Mouse (Mus musculus) retina, adult 2 months (tissue): ENCODE measurements around the gene Rpn1.
"Not testable (repeated sequence)": the region's sequence is repeated elsewhere in the genome, so short reads cannot be mapped to it uniquely, and the experiment has no call there.

Experiments used
- DNase-seq: peaks from one replicate; pipeline ENCODE4 v3.0.0-alpha.2; 2012; ENCODE audit warnings: low read depth, low spot score

The Rpn1 gene

DNA sequence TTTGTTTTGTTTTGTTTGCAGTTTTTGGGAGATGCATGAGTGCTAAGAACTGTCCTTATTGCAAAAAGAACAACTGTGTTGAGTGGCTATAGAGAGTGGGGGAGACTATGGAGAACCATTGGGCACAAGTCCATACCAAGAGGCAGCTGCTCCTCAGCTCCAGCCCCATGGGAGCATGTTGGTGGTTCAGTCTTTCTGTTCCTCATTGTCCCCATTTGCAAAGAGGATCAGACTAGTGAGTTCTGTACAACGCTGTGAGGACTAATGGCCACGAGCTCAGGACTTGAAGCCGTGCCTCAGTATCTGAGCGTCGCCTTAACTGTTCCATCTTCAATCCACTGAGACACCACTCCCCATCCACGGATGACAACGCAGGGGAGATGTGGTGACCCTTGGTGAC is 36.5 kb downstream of the Rpn1 start:
- no peak for DNase-seq

DNA sequence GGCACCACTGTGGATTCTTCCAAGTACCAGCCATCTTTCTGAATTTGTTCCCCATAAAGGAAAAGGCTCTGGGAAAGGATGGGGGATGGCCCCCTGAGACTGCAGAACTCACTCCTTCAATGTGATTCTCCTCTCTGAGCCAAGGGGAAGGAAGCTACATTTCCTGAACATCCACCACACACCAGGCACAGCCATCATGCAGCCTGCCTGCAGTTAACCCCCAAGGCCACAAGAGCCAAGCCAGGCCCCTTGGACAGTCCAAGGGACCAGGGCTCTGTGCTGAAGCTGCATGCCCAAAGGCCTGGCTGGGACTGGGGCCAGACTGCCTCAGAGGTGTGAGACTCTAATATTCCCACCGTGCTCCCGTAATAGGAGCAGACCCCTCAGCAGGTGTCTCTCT is 37.5 kb downstream of the Rpn1 start:
- DNase-seq: no peak

DNA sequence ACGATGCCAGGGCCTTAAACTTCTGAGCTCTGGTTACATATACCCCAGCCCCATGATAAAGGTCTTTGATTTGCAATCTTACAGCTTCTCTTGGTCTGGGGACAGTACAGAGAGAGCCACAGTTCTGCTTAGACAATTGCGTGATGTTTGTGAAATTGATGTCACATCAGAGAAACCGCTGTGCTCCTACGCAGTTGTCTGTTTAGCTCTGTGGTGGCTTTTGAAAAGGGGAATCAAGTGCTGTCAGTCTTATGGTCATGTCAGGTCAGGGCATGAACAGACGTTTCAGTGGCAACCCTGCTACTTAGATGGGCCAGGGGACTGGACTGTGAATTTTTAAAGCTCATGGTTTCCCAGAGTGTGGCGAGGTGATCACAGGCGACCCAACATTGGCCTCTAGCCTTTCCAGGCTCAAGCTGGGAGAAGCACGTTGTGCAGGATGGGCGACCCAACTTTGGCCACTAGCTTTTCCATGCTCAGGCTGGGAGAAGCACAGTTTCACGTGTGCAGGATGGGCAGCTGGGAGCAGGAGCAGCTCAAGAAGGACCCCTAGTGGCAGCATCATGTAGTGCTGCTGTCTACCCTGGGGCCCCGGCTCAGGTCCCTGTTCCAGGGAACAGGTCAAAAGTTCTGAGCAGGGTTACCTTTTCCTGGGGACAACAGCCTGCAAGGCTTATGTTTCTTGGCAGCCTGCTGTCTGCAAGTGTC is 39.0 kb downstream of the Rpn1 start:
- DNase-seq: no peak

DNA sequence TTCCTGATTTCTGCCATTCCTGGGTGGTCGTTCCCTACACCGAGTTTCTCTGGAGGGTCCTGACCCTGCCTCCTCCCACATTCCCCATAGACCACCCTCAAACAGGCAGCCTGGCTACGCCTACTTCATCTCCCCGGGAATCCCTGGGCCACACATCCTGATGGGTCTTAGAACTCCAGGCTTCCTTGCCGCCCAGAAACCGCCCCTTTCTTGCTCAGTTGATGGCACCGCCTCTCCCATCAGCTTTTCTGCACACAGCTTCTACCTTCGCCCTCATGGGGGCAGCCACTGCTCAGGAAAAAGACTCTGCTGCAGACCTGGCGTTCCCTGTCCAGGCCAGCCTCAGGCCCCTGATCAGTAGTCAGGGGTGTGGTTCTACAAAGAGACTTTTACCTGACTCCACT is 39.6 kb downstream of the Rpn1 start:
- DNase-seq: no peak

GRCm38 (mm10) chr6:88124551-88124950 is 40.3 kb downstream of the Rpn1 start:
- no peak for DNase-seq

DNA sequence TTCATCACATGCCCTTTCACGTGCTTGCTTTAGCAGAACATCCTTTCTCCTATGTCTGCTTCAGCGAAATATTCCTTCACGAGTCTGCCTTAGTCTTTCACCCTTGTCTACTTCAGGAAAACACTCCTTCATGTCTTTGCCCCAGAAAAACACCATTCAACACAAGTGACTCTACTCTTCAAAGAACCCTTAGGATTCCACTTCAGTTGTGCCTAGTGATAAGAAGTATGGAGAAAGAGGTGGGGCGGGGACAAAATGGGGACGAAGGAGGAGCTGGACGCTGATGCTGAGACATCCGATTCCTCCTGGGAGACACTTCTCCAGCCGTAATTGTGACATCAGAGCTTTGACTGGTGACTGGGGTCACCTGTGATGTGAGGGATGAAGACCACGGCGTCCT is 41.5 kb downstream of the Rpn1 start:
- DNase-seq: not testable (repeated sequence)

DNA sequence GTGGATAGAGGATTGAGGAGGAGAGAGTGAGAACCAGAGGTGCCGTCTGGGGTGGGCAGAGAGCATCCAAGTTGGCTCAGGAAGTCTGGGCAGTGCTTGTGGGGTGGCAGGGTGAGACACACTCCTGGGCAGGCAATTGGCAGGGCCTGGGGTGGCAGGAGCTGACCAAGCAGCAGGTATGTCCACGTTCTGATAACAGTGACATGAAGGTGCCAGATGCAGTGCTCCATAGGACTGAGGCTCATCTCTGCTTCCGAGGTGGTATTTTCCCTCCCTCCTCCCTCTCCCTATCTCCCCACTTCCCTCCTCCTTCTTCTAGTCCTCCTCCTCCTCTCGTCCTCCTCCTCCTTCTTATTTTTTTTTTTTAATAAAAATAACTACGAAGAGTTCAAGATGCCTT is 47.2 kb downstream of the Rpn1 start:
- DNase-seq: no peak

DNA sequence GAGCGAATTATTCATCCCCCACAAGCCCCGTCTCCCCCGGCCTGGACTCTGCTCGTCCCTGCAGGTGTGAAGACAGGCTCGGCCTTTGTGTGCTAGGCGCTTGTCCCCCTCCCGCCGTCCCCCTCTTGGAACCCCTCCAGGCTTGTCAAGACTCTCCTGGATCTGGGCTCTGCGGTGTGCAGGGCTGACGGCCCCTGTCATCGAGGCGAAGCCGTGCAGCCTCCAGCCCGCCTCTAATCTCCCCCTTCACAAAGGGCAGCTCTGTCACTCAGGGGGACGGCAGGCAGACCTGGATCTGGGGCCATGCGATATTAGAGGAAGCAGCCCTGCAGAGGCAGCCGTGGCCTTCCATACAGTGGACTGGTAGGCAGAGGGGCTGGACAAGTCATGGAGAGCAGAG is 47.8 kb downstream of the Rpn1 start:
- no peak for DNase-seq

GRCm38 (mm10) chr6:88133061-88133460 is 48.8 kb downstream of the Rpn1 start:
- no peak for DNase-seq

DNA sequence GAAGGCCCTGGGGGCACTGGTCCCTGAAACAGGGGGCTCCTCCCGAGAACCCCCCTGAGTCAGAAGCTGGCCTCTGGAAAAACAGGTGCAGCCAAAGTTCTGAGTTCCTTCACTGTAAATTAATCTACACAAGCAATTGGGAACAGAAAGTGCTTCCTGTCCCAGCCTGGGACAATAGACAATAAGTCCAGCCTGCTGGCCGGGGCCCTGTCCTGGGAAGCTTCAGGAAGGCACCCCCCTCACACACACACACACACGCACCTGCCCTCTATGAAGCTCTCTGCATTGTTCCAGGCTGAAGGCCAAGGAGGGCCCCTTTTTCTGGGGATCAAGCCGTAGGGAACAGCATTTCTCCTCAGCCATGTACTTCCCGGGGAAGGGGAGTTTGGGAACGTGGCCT is 49.6 kb downstream of the Rpn1 start:
- DNase-seq: no peak

GRCm38 (mm10) chr6:88136201-88136631 is 51.9 kb downstream of the Rpn1 start:
- DNase-seq: no peak

DNA sequence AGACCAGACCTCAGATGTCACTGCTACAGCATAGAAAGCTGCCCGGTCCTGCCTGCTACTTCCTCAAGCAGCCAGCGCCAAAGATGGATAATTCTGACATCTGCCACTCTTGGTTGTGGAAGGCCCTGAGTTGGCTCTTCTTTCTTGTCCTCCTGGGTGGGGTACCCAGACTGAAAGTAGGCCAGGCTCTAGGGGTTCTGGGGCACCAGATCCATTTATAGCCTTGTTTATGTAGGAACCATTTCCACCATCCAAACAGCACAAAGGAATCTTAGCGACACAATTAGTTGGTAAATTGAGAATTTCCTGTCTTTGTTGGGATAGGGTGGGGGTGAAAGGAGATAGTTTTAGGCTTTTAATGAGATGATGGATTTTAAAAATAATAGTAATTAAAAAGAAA is 54.2 kb downstream of the Rpn1 start:
- no peak for DNase-seq

DNA sequence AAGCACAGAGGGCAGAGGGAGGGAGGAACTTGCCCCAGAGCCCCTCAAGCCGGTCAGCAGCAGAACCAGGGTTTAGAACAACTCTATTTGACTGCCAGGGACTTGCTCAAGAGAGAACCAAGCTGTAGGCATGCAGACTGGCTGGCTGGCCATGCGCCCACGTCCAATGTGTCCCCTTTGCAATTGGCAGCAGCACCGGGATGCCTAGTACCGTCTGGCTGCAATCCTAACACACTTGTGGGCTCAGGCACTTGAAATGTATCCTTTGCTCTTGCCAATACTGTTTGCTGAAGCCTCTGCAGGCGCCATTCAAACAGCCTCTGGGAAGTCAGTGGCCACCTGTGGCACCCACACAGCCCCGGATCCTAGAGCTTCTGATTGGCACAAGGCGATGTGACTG is 56.0 kb downstream of the Rpn1 start:
- DNase-seq: no peak

DNA sequence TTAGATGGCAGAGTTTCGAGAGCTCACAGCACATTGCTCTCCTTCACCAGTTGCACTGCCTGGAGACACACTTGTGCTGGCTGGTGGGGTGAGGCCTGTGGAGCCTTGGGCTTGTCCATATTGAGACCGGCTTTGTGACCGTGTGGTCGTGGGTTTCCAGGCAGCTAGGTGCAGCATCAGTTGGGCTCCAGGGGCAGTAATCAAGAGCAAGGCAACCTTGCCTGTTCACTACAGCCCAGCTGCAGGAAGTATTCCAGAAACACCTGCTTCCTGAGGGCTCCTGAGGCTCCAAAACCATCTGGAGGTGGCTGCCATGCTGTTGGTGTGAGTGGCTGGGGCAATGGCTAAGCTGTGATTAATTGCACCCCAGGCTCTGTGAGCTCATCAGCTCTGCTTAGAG is 61.5 kb downstream of the Rpn1 start:
- no peak for DNase-seq

DNA sequence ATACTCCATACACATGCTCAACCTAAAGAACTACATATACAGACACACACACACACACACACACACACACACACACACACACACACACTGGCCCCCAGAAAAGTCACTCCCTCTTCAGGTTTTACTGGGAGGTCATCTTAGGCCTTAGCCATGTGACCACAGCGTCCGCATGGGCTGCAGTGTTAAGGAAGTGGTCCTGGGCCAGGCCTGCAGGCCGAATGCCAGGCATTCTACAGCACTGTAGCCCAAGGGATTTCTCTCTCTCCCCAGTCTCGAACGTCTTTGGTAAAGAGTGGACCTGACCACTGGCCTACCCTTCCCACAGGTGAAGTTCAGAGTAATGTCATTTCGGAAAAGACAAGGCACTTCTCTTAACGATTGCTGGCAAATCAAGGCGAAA is 62.3 kb downstream of the Rpn1 start:
- no peak for DNase-seq

GRCm38 (mm10) chr6:88147411-88148003 is 63.2 kb downstream of the Rpn1 start:
- DNase-seq: no peak

GRCm38 (mm10) chr6:88151335-88151734 is 67.1 kb downstream of the Rpn1 start:
- DNase-seq: no peak

GRCm38 (mm10) chr6:88152127-88152705 is 67.9 kb downstream of the Rpn1 start:
- no peak for DNase-seq

GRCm38 (mm10) chr6:88152979-88153378 is 68.7 kb downstream of the Rpn1 start:
- DNase-seq: no peak
